Mouse (Mus musculus) brain, embryonic 14.5 days (tissue): ENCODE data around the gene Ppp1r12b. TPM values are rescaled to one million over a fixed set of nuclear protein-coding genes. Genes with fewer than 3 reads are reported as not detected.
"Not testable (repeated sequence)": the region's sequence is repeated elsewhere in the genome, so short reads cannot be mapped to it uniquely, and the experiment has no call there.

ENCODE experiments used
- DNase-seq: peaks from one replicate; pipeline ENCODE4 v3.0.0-alpha.2; 2011; ENCODE audit warnings: low read depth
- CTCF ChIP-seq: fragments of 200-500 bp; IDR thresholded peaks from 2 replicates; pipeline ENCODE4 v1.5.1; 2012; ENCODE audit warnings: inconsistent platforms, mild to moderate bottlenecking, moderate library complexity, borderline replicate concordance; ENCODE audit not compliant: insufficient read depth, insufficient read length; ENCODE audit errors: extremely low read depth
- POLR2A ChIP-seq: fragments of 200-500 bp; IDR thresholded peaks from 2 replicates; pipeline ENCODE4 v1.6.1; 2012; ENCODE audit warnings: mild to moderate bottlenecking, inconsistent platforms, borderline replicate concordance; ENCODE audit not compliant: poor library complexity, insufficient read depth, insufficient read length, severe bottlenecking; ENCODE audit errors: extremely low read depth
- polyA plus RNA-seq: library from polyadenylated mRNA; depleted of rRNA; stranded (reverse); fragments of >200 nt; gene quantifications from 2 replicates; pipeline ENCODE4 v1.2.3, GENCODE M21; 2012

The Ppp1r12b gene
- polyA plus RNA-seq, 1 experiment: 16.8 TPM

DNA sequence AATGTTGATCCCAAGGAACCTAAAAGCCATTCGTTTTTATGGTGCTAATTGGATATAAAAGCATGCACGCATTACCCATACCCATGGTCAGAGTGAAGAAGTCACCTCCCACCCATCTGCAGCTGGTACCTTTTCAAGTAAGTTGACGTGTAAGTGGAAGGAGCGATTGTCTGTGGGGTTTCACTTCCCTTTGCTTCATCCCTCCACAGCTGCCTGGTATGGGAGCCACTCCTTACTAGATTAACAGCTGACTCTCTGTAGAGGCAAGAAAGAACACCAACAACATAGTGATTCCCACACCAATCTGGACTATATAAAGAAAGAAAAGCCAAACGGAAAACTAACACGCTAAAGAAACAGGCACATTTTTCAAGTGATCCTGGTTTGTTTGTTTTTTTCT is 83.1 kb downstream of the Ppp1r12b start:
- no peak for DNase-seq
- TF ChIP-seq CTCF (no peak), POLR2A (no peak)

DNA sequence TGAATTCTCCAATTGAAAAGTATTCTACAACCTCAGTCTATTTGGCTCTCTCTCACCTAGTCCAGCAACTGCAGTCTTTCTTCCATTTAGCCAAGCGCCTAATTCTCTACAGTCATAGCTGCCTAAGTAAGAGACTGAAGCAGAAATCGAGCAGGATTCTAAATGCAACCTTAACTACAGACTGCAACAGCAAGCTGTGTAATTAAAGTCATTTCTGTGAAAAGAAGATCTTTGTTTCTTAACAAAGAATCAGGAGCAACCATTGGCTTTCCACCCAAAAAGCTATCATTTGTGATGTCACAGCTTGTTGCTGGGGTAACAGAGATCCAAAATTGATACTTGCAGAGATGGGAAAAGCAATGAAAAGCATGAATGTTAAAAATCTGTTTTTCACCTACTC is 89.3 kb downstream of the Ppp1r12b start:
- peak; percentile 38 for DNase-seq
- no peak for TF ChIP-seq CTCF
- TF ChIP-seq POLR2A: no peak

DNA sequence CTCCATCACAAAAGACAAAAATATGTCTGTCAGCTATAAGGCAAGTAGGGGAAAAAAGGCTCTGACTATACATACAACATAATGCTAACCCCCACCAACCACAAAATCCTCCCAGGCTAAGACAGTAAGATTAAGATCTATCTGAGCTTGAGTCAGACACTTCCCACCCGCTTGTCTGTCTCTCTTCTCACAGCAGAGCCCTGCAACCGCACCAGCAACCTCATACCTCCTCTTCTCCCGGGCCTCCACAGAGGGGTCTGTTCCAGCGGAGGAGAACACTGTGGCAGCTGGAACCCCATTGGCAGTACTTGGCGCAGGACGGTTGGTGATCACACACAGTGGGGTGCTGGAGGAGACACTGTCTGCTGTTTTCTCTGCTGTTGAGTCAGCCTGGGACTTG is 90.2 kb downstream of the Ppp1r12b start:
- TF ChIP-seq CTCF (no peak), POLR2A (no peak)
- peak; percentile 5 for DNase-seq

DNA sequence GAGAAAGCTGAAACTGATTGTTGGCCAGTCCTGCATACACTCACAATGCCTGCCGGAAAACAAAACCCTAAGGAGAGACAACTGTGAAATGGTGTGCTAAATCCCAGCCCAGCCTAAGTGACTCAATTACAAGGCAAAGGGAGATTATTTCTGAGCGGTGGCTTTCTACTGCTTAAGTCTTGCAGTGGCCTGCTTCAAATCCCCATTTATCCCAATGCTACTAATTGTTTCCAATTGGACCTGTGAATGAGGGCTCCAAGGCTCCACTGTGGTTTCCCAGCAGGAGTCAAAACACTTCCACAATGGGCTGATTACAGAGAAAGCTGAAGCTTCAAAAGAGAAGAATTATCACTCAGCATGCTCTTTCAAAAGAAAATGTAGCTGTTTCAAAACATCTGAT is 95.2 kb downstream of the Ppp1r12b start:
- TF ChIP-seq CTCF (no peak), POLR2A (no peak)
- DNase-seq: peak; percentile 86

DNA sequence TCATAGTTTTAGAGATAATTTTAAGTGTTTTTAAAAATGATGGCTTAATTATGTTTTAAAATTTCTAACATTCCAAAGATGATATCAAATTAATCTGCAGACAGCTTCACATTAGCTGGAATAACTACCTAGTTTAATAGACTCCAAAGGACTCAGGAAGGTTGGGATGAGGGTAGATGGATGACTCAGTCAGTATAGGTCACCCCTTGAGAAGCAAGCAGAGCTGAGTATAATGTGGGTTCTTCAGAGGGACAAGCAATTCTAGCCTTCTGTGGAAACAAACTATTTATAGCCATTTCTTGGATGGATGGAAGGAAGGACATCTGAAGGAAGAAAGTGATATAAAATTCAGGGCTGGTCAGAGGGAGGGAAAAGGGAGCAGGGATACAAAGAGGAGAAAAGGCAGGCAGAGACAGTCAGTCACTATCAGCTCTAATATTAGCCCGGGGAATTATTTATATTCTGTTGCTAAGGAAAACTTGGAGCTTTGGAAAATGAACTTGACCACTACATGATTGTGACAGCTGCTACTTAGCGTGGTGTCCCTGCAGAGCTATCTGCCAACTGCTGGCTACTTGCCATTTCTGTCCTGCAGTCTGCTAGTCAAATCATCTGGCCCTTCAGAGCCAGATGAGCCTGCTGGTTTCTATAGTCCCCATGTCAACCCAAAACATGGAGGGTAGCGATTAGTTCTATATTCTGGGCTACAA is 97.2 kb downstream of the Ppp1r12b start:
- TF ChIP-seq CTCF: no peak
- TF ChIP-seq POLR2A: no peak
- DNase-seq: peak; percentile 81

DNA sequence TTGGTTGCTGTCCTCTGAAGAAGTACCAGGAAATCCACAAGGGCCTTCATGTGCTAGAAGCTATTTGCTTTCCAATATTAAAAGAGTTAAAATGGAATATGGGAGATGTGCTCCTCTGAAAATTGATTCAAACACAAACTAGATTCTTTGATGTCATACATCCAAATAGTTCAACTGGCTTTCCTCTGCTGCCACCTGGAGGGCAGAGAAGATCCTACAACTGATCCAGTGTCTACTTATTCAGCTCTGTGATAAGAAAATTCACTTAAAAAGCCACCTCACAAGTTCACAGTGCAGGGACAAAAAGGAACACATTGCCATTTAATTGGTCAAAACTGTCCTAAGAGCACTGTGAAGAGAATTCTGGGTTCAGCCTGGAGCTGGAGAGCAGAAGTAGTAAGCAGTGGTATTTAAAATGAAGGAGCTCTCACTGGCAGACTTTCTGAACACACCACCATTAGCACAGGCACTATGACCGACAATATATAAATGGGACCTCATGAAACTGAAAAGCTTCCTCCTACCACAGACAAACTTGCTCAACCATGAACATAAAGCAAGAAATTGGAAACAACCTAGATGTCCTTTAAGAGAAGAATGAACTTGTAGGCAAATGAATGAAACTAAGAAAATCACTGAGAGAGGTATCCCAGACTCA is 101.3 kb downstream of the Ppp1r12b start:
- TF ChIP-seq POLR2A (no peak), CTCF (peak; percentile 72; the same call in 1 of the 2 replicates)
- DNase-seq: peak; percentile 86

DNA sequence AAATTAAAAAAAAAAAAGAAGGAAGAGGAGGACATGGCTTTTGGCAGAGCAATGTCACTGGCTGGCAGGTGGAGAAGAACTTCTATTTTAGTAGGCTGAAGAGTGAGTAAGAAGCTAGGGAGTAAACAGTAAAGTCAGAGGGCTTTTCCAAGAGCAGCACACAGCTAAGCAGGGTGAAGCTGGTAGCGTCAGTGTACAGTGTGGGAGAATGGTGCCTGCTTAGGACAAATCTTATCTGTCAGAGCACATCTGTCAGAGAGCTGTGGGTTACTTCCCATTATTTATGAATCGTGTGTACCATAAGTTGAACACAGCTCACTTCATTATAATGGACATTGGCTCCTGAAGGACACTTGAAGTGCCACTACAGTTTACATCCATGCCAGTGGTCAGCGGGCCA is 102.9 kb downstream of the Ppp1r12b start:
- no peak for TF ChIP-seq CTCF
- no peak for TF ChIP-seq POLR2A
- DNase-seq: no peak

DNA sequence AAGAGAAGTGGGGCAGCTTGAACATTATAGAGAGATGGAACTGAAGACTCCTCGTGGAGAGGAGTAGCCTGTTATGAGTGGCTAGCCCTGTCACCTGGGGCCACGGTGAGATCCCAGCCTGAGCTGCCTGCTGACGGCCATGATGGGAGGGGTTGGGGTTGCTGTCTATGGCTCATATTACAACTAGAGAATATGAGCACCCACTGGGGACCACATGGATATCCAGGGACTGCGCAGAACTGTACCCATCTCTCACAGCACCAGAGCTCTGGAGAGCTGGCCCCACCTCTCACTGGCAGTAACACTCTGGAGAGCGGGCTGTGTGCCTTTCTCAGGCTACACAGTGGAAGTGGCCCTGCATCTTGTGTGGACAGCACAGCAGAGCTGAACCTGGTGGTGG is 104.5 kb downstream of the Ppp1r12b start:
- DNase-seq: no peak
- no peak for TF ChIP-seq CTCF
- no peak for TF ChIP-seq POLR2A

DNA sequence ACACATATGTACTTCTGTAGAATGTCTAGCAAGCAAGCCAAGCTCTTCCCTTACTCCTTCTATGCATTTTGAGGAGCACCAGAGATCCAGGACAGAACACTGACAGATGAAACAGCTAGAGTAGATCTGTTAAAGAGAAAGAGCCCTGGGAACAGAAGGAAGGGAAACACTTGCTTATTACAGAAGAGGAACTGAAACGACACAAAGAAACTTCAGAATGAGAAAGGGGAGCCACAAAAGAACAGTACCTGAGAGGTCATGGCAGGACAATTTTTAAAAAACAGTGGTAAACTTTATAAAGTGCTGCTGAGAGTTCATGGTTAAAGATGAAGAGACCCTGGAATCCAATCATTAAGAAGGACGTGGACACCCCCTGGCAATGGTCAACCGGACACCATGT is 105.4 kb downstream of the Ppp1r12b start:
- TF ChIP-seq POLR2A (no peak), CTCF (no peak)
- DNase-seq: no peak

DNA sequence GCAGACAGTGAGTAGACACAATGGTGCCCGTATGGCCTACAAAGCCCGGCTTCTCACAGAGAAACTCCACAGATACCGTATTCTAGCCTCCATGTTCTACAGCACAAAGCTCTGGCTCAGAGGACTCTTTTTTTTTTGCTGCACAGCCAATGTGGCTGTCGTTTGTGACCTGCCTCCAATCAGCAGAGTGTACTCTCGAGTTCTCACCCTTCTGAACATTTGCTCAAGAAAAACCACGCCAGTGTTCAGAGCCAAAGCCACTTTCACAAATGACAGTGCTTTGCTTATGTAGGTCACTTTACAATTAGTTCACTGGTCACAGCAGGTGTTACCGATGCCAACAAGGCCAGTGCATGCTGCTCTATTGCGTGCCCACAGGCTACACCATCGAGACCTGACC is 107.9 kb downstream of the Ppp1r12b start:
- no peak for DNase-seq
- no peak for TF ChIP-seq POLR2A
- TF ChIP-seq CTCF: no peak

DNA sequence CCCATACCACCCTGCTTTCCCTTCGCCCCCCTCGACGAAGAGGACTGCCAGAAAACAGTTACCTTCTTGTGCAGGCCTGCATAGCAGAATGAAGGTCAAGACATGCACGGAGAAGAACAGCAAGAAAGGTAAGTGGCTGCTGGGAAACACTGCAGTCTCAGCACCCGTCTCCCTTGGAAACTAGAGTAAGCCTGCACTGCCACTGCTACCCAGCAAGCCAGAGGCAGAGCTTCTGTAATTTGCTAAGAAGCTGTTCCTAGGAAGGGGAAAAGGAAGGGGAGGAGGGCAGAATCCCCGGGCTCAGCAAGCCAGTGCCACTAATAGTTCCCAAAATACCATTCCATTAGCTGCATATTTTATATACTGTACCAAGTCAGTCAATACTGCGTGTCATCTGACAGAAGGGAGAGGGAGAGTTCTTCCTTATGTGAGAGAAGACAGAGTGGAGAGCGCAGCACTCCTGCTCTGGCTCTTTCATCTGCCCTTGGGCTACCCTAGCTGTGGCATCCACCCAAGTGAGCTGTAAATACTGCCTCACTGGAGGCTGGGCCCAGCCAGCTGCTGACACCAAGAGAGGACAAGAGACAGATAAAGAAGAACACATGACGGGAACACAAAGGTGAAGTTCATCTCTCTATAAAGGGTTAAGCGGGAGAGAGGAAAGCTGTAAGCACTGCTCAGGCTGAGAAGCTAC is 109.3 kb downstream of the Ppp1r12b start:
- TF ChIP-seq CTCF: no peak
- no peak for TF ChIP-seq POLR2A
- peak; percentile 19 for DNase-seq

DNA sequence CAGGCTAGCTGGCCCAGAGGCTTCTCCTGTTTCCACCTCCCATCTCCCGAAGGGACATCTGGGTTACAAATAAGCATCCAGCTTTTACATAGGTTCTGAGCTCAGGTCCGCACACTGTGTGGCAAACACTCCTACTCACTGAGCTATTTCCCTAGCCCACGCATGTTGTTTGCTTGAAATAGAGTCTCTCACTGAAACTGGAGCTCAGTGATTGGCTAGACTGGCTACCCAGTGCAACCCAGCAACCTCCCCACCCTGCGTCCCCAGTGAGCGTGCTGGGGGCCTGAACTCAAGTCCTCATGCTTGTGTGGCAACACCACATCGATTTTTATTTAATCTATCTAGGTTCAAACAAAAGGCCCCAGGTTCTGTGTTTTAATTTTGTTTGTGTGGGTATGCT is 112.4 kb downstream of the Ppp1r12b start:
- no peak for DNase-seq
- no peak for TF ChIP-seq CTCF
- no peak for TF ChIP-seq POLR2A

DNA sequence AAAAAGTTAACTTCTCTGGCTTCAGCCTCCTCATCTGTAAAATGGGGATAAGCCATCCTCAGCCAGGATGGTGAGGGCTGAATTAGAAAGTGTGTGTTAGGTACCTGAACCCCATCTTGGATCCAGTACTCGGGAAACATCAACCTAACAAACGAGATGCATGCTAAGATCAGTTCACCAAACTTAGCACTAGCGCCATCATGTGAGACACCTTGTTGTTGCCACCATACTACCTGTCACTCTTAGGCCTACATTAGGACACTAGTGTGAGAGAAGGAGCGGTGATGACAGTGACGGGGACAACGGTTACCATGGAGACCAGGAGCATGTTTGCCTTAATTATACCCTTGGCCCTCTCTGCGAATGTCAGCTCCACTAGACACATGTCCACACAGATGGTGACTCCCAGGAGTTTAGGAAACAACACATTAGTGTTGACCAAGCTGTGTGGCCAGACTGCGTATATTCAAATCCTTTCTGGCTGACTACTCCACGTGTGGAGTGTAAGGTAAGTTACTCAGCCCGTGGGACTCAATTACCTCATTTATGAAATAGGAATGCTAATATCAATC is 118.7 kb downstream of the Ppp1r12b start:
- TF ChIP-seq POLR2A (no peak), CTCF (no peak)
- peak; percentile 51 for DNase-seq

DNA sequence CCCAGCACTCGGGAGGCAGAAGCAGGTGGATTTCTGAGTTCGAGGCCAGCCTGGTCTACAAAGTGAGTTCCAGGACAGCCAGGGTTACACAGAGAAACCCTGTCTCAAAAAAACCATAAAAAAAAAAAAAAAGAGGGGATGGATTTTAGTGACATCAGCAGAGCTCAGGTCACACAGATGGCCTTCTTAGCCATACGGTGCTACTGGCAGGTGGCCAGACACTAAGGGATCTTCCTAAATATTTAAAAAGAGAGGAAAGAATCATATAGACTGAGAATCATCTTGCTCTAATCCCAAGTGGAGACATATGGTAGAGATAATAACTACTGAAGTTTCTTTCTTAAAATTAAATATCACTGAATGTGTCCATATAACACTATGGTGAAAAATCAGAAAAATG is 124.9 kb downstream of the Ppp1r12b start:
- DNase-seq: not testable (repeated sequence)

DNA sequence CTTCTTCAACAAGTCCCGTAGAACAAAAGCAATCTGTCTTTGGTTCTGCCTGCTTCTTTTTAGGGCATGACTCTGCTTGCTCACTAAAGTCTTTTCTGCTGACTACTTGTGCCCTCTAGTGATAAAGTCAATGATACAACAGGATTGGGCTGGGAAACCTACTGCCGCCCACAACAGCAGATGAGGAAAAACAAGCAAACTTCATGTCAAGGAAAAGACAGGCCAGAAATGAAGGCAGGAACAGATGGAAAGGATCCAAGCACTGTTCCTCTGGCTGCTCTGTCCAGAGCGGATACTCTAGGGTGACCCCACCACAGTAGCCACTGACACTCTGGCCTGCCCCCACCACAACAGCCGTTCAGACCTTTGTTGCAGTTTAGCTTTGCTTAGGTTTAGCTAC is 126.1 kb downstream of the Ppp1r12b start:
- TF ChIP-seq POLR2A: no peak
- TF ChIP-seq CTCF: peak; percentile 44; the same call in 1 of the 2 replicates
- peak; percentile 74 for DNase-seq
